Mouse (Mus musculus) hematopoietic stem cell, adult 5-6 weeks (primary cell): ENCODE measurements at regions not wholly inside any gene's neighbourhood (a gene's known extent, or its start where the extent isn't known, plus 50 kb on each side); places are given as distances from the start of the nearest gene placed in this dataset.

Source experiments
- ATAC-seq, 2 experiments: fragments of 125-278 bp in 1 of 2; replicated peaks in 1 of 2; 2 replicates each; pipeline ENCODE4 v1.8.0; 2016 to 2017; ENCODE audit warnings: inconsistent platforms in 2 of 2, mild to moderate bottlenecking in 2 of 2, moderate number of reproducible peaks in 2 of 2, low read depth in 1 of 2, moderate TSS enrichment in 1 of 2; ENCODE audit not compliant: low FRiP score in 2 of 2, poor library complexity in 2 of 2, severe bottlenecking in 2 of 2, insufficient read depth in 1 of 2, low TSS enrichment in 1 of 2

DNA sequence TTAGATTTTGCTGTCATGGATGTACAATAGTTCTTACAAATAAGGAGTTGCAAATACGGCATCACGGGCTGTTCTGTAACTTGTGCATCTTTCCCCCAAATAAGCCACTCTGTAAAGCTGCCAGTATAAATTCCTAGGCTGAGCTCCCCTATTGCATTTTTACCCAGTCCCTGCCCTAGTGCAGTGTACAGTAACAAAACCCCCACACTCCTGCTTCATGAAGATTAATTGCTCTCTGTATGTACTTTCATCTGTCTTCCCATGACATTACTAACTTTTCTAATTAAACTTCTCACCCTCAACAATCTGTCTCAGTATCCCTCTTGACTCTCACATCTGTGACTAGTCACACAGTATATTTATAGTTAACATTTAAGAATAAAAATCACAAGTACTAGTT, 73.4 kb downstream of the Tm4sf1 start:
- ATAC-seq = no peak

DNA sequence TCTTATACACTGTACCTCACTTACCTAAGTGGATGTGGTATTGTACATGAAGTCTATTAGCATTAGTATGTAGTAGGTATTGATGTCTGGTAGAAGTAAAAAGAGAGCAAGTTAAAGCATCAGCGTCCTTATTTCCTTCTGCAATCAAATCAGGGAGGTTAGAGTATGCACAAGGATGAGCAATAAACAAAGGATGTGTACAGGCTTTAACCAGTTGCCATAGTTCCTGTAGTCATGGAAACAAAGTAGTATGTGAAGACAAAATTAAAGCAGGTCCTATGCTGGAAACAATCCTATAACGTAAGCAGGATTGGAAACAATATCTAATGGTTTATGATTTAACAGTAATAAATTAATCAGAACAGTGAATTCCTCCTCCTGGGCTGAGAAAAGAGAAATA, 78.0 kb downstream of the Tm4sf1 start:
- ATAC-seq = no peak

DNA sequence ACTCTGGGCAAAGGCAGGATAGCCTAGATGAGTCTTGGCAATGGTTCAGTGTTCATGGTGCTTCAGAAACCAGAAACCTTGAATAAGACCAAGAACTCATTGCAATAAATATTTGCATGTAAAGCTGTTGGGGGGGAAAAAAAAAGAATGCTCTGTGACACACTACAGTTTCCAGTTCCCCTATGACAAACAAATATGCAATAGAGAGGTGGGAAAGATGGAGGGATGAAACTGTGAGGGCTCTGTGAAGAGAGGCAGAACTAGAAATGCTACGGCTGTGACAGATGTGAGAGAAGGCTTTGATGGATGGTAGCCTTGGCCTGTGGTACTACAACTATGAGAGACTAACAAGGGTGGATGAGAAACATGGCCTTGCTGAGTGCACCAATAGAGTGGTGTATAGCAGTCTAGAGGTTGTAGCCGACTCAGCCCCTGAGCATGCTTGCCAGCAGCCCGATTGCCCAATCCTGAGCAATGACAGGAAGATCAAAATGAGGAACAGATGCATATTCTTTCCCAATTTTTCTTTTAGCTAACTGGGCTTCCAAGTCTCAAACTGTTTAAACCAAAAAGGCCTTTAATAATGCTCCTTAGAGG, 79.4 kb downstream of the Tm4sf1 start:
- ATAC-seq = no peak; a peak in 1 of 4 replicates

DNA sequence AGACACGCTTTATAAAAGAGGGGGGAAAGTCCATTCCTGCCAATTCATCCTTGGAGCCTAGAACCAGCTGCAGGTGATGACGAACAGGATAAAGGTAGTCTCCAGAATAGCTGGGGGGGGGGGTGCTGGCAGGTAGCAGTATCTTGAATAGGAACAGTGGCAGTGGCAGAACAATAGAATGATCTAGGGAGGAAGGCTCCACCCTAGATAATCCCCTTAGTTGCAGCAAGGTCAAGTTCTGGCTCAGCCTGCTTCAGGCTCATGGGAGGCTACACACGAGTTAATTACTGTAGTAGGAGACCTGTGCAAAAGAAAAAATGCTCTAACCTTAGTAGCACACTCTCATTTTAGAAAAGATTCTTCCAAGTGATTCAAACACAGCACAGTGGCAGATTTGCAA, 83.4 kb downstream of the Tm4sf1 start:
- ATAC-seq = no peak

DNA sequence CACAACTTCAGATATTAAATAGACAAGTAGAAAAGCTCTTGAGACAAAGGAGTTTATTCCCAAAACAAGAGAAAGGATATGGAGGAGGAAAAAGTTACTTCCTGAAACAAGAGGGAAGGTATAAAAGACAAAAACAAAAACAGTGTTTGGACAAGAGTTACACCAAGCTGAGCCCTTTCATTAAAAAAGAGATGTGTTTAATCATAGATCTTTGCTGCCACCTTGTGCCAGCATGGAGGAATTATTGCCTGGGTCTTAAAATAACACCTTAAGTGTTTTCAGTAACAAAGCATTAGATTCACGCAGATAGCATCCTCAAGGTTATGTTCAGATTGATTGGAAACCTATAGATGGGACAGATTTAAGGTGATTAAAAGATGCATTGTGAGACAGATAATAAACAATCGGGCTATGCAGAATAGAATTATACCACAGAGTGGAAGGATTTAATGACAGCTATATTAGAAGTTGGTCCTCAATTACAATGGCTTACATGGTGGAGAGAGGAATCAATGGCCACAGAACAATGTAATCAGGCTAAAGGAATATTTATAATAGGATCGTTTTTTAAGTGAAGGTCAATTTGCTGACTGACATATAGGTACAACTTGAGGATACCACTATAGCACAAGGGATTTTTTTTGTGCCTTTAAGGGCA, 97.6 kb downstream of the Tm4sf1 start:
- peak; percentile 53 to 58; a peak in 2 of 4 replicates for ATAC-seq

DNA sequence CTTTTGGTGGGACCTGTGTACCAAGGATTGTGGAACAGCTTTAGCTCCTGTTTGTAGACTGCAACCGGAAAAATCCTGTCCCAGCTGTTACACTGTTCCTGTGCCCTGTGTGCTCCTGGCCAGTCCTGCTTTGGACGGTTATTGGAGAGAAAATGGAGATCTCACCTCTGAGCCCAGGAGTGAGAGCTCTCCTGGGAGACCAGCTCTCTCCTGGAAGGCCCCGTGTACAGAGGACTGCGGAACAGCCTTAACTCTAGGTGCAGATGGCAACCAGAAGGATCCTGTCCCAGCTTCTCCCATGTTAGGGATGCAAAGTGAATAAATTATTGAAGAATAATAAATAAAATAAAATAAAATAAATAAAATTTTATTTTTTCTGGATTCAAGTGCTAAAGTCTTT, 98.4 kb downstream of the Tm4sf1 start:
- no peak for ATAC-seq

DNA sequence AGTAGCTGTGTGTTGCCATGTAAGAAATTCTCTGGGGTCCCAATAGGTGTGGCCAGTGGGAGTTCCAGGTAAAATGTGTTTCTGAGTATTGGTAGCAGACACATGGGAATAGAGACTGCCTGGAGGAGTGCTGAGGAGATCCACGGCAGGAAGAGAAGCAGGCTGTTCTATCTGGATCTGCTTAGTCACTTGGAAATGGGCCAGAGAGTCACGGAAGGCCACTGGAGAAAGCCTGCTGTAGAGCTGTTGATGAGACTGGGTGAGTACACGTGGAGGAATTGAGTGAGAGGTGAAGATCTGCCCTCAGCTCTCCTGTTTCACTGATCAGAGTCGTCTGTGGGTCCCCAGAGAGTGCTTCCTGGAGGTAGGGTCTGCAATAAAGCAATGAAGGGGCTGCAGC, 120.2 kb downstream of the Tm4sf1 start:
- ATAC-seq = no peak

DNA sequence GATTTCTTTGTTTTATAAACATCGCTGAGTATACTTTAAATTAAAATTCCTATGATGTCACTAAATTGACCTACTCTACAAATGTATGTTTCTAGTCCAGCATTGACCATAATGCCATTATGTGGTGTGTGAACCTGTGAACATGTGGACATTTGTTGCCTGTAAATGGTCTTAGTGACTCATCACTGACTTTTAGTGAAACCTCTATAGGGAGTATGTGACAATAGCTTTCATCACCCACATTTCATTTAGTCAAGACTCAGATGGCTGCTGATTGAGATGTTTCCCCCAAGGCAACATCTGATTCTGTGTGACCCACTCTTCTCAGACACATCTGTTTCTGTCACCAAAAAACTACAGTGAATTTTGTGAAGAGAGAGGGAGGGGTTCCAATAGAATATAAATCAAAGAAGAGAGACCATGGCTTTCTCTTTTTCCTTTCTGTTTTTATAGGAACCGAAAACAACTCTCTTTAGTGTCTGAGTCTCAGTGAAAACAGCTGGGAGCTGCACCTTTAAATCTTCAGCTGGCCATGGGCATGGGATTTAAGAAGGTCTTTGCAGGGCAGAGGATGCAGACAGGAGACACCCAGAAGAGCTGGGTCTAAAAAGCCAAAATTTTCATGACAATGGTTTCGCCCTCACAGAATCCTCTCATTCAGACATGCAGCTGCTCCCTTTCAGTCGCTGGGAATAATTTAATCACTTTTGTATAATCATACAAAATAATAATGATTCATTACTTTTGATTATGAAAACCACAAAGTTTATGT, 148.4 kb downstream of the Tm4sf1 start:
- ATAC-seq = no peak

DNA sequence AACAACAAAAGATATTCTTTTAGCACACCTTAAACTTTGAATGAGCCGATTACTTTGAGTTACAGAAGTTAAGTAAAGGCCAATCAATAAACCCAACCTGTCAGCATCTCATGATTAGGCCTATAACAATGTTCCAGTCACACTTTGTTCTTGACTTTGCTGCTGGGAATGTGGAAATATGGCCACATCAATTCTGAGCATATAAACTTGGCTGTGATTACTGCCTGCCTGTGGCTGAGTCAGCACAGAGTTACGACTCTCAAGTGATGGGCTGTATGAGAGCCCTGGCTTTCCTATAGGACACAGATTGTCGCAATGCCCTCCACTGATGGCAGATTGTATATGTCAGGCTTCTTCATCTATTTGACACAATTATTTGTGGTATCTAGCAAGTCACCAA, 152.6 kb downstream of the Tm4sf1 start:
- ATAC-seq = no peak

DNA sequence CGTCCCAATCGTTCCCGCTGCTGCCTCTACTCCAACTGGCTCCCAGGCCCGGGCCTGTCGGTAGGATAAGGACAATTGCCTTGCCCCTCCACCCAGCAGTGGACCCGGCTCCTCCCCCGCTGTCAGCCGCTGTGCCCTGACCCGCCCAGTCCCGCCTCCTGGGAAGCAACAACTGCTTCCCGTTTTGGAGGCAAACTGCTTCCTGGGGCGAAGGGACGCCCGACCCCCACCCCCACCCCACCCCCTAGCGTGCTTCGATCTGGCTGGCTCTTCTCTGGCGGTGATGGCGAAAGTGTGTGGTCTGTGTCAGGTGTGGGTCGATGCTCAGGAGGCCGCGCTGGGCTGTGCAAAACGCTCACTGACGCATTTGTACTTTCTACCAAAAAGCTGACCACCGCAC, 164.9 kb downstream of the Tm4sf1 start:
- no peak for ATAC-seq

DNA sequence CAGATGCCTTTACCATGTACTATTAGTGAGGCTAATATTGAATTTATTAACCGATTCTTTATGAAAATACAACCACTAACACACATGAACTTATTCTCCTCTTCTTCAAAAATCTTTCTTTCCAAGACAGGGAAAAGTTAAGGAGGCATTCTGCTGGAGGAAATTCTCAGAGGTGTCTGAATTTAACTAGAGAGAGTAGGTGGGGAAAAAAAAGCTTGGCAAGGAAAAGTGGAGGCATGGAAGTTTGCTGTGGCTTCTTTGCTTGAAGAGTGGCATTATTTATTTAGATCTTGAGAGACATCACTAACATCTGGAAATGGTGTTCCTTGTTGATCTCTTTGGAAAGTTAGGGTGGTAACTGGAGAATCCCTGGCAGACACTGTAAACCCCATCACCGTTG, 173.2 kb downstream of the Tm4sf1 start:
- no peak for ATAC-seq

DNA sequence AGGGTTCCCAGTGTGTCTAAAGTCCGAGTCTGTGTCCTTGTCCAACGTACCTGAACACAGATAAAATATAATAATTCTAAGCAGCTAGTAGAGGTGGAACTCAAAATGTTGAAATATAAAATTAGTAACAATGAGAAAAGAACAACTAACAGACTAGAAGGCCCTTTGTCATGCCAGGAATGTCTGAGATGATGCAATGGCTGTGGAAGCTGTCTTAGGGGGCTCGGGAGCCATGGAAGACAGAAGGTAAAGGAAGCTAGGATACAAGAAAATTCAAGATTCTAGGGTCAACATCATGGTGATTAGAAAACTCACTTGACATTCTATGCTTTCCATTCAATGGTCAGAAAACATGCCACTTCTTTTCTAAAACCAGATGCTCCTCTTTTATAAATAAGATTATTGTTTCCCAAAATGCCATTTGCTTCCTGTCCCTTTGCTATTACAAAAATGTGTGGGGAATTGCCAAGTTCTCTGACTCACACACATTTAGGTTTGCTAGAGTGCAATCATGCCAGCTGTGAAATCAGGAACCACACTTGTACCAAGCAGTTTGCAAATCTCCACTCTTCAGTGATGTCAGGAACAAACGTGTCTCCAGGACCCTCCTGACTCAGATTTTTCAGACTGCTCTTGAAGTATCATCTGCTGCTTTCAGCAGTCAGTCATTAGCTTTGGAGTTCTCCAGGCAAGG, 175.8 kb downstream of the Tm4sf1 start:
- no peak for ATAC-seq

DNA sequence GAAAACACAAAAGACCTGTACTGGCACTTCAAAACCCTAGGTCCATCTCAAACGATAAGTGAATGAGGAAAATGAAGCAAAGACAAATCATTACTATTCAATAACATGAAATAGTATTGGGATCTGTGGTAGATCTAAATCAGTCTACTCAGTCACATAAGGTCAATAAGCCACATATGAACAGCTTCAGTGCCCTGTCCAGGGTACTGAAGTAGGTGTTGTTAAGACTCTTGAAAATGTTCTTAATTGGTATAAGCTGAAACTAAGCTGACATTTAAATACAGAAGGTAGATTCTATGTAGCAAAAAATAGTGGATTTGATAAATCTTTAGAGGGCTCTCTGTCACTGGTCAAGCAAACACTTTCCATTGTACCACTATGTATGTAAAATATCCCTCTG, 183.8 kb downstream of the Tm4sf1 start:
- ATAC-seq = no peak

DNA sequence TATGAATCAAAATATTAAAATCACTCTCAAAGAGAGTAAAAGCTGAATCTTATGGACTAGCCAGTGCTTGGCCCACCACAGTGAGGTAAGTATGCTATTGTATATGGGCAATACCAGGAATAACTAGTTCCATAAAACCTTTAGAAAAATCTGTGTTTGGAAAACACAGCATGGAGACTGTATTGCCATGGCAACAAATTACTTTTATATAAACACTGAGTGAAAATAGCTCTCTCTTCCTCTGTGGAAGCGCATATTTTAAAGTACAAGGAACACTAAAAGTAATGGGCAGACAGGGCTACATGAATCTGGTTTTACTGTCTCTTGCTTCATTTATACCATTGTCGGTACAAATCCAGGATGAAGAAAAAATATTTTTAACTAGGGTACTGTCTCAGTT, 199.5 kb downstream of the Tm4sf1 start:
- ATAC-seq = no peak

DNA sequence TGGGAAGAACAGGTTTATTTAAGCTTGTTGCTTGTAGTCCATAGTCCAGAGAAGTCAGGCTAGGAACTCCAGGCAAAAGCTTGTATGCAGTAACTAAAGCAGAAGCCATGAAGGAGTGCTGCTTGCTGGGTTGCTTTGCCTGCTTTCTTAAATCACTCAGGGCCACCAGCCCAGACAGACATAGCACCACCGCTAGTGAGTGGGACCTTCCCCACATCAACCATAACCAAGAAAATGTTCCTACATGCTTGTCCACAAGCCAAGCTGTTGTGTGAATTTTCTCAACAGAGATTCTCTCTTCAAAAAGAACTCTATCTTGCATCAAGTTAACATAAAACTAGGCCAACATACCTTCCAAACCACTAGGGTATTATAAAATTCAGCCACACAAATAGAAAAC, 201.3 kb downstream of the Tm4sf1 start:
- no peak for ATAC-seq

DNA sequence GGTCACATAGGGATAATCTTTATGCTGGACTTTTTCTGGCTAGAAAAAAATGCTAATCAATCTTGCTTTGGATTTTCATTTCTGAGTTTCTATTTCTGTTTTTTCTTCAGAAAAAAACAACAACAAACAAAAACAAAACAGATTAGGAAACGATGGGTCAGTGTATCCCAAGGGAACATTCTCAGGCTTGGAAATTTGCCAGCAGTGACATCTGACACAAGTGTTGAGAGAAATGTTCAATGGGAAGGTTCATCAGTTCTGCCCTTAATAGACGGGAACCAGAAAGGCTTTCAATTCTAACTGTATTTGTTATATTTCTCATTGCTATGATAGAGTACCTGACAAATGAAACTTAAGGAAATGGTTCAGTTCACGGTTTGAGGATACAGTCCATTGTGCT, 206.9 kb downstream of the Tm4sf1 start:
- ATAC-seq = no peak

DNA sequence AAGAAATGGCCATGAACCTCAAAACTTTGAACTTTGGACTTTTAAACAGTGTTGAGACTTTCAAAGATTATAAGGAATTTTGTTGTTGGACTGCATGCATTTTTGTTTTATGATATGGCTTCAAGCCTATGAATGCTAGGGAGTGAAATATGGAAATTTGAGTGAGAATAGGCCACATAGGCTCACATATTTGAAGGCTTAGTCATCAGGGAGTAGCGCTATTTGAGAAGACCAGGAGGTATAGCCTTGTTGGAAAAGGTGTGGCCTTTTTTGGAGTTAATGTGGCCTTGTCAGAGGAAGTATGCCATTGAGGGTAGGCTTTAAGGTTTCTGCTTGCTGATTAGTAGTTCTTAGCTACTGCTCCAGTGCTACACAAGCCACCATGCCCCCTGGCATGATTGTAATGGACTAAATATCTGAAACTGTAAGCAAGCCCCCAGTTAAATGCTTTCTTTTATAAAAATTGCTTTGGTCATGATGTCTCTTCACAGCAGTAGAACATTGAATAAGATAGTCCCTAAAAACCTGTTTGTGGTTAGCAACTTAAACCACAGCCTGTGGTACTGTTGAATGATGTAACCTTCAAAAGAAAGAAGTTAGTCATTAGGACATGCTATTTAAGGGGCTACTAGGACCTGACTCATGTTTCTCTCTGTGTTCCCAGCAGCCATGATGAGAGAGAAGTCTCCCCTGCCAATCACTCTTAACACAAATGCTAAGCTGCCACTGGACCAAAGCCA, 208.4 kb downstream of the Tm4sf1 start:
- ATAC-seq = no peak

DNA sequence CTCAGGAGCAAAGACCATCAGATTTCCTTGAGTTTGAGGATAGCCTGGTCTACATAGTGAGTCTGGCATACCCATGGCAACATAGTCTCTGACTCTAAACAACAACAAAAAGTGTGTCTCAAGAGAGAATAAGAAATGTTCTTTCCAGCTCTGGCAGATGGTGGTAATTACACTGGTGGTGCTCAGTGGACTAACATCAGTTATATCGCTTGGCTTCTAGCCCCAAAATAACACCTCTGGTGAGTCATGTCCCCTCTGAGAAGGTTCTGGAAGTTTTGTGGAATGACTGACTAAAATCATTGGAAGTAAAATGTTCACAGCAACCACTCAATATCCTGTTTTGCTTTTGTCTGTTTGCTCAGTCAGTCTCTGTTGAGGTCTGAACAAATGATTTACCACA, 227.3 kb downstream of the Tm4sf1 start:
- ATAC-seq = no peak
